Mouse (Mus musculus): ENCODE measurements around the gene Itga10.

DNA sequence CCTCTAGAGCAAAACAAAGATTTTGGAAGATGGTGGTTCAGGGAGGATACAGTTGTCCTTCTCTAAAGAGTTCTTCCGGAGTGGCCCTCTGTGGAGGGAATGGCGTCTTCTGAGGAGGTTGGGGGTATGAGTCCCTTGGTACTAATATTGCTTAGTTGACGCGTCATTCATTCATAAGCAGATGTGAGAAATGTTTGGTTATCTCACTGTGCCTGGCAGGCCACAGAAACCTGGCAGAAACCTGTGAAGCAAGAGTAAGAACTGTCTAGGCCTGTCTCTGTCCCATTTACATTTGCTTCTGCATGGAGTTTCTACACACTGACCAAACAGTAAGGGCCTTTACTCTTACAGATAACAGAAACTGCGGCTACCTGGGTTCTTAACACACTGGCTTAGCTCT is 26.1 kb downstream of the Itga10 start:
- TF ChIP-seq POLR2A (IDR thresholded peaks at IDR 0.05; ENCODE audit: low read depth, low read length) = no peak
- no peak for TF ChIP-seq BHLHE40 (IDR thresholded peaks at IDR 0.05; ENCODE audit: low read depth, low read length)
- no peak for TF ChIP-seq CTCF (conservative IDR thresholded peaks at IDR 0.05 in 1 of 2, IDR thresholded peaks at IDR 0.05 in 1 of 2; ENCODE audit: low read depth in 2 of 2, low read length in 2 of 2)
- TF ChIP-seq MAX (IDR thresholded peaks at IDR 0.05; ENCODE audit: low read length) = no peak
- no peak for TF ChIP-seq RCOR1 (conservative IDR thresholded peaks at IDR 0.05; ENCODE audit: low read depth, low read length)
- TF ChIP-seq SIN3A (IDR thresholded peaks at IDR 0.05; ENCODE audit: low read length) = peak; percentile 73
- no peak for TF ChIP-seq CHD2 (IDR thresholded peaks at IDR 0.05; ENCODE audit: low read length)
- 0 out of 2 replicates have a peak, but pooled peaks have one; percentile 45 for TF ChIP-seq MAZ (IDR thresholded peaks at IDR 0.05; ENCODE audit: low read depth, low read length)
- no peak for TF ChIP-seq TBP (conservative IDR thresholded peaks at IDR 0.05; ENCODE audit: low read depth, low read length)
- TF ChIP-seq ZKSCAN1 (IDR thresholded peaks at IDR 0.05; ENCODE audit: borderline replicate concordance, low read depth, low read length) = no peak
- no peak for TF ChIP-seq MEF2A (IDR thresholded peaks at IDR 0.05; ENCODE audit: borderline replicate concordance, low read depth, low read length)

Data from CH12.LX (cell line).